Mouse (Mus musculus) G1E (cell line): Measurements from ENCODE around the gene Spin4.

Experiments used
- CTCF ChIP-seq: IDR thresholded peaks from 2 replicates; pipeline ENCODE4 v1.5.1; 2012; ENCODE audit warnings: low read depth, low read length, inconsistent platforms, mixed read lengths
- GATA1 ChIP-seq: IDR thresholded peaks from 2 replicates; pipeline ENCODE4 v1.6.1; 2012; ENCODE audit warnings: borderline replicate concordance, low read length, inconsistent platforms, mixed read lengths

DNA sequence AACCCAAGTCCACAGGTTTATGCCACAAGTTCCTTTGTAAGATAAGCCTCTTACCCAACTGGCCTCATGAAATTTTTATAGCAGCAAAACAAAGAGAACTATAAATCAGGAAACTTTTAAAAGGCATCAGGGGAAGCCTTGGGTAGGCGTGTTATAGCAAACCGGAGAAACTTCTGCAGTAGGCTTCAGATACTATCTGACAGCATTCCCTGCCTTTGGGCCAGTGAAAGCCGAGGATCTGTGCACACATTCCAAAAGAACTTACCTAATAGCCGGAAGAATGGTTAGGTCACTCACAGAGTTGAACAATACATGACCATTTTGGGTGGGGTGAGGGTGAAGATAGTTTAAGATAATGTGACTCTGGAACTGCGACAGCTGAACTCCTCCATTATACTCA lies 1.4 kb upstream of the Spin4 start:
- no peak for TF ChIP-seq CTCF
- no peak for TF ChIP-seq GATA1
